Mouse (Mus musculus) intestine, postnatal 0 days (tissue): ENCODE data around the gene Hnrnpa3. TPM values are rescaled to one million over a fixed set of nuclear protein-coding genes. Genes with fewer than 3 reads are reported as not detected.

ENCODE experiments used
- ATAC-seq: fragments of 200-750 bp; cut with Nextera tagmentation; 2 replicates; pipeline ENCODE4 v1.8.0; 2017; ENCODE audit warnings: mild to moderate bottlenecking, moderate TSS enrichment, moderate library complexity
- H3K27ac ChIP-seq: fragments of 300-500 bp; sonication (generic); 2 replicates; pipeline ENCODE4 v1.5.1; 2014; ENCODE audit warnings: mild to moderate bottlenecking, low read depth, low read length, moderate library complexity
- H3K27me3 ChIP-seq: fragments of 300-500 bp; sonication (generic); replicated peaks from 2 replicates; pipeline ENCODE4 v1.6.1; 2014; ENCODE audit warnings: low read length, mixed read lengths; ENCODE audit not compliant: control insufficient read depth, insufficient read depth
- H3K36me3 ChIP-seq: fragments of 300-500 bp; sonication (generic); 2 replicates; pipeline ENCODE4 v1.6.1; 2014; ENCODE audit warnings: mild to moderate bottlenecking, moderate library complexity; ENCODE audit not compliant: control insufficient read depth, insufficient read depth
- H3K4me1 ChIP-seq: fragments of 300-500 bp; sonication (generic); replicated peaks from 2 replicates; pipeline ENCODE4 v1.6.1; 2014; ENCODE audit warnings: antibody characterized with exemption, low read length, mixed read lengths; ENCODE audit not compliant: control insufficient read depth, insufficient read depth
- H3K4me2 ChIP-seq: fragments of 300-500 bp; sonication (generic); replicated peaks from 2 replicates; pipeline ENCODE4 v1.6.1; 2014; ENCODE audit warnings: low read depth, mild to moderate bottlenecking, moderate library complexity
- H3K4me3 ChIP-seq: fragments of 300-500 bp; sonication (generic); 2 replicates; pipeline ENCODE4 v1.5.1; 2014; ENCODE audit warnings: low read depth, low read length
- H3K9ac ChIP-seq: fragments of 300-500 bp; sonication (generic); 2 replicates; pipeline ENCODE4 v1.6.1; 2014; ENCODE audit warnings: mild to moderate bottlenecking, low read depth, low read length
- H3K9me3 ChIP-seq: fragments of 300-500 bp; sonication (generic); 2 replicates; pipeline ENCODE4 v1.6.1; 2016; ENCODE audit warnings: mixed run types; ENCODE audit not compliant: control insufficient read depth
- CTCF ChIP-seq: sonication (generic); IDR thresholded peaks from 2 replicates; pipeline ENCODE4 v1.5.1; 2016; ENCODE audit warnings: low read depth, mild to moderate bottlenecking, control low read depth, antibody characterized with exemption, moderate library complexity
- WGBS: fragments of 180-500 bp; shearing (Covaris S2); extraction: QIAGEN DNeasy Blood & Tissue Kit; methylation state at CpG from one replicate; pipeline ENCODE4 v1.1.7; 2014; 5-methylcytosine and 5-hydroxymethylcytosine counted together
- polyA plus RNA-seq: library from polyadenylated mRNA; unstranded; fragments of >200 nt; fragmentation: Nextera tagmentation; extraction: Ambion mirVana; gene quantifications from 2 replicates; pipeline ENCODE4 v1.2.1, GENCODE M21; 2015

Hnrnpa3 gene
- polyA plus RNA-seq, 1 experiment from 2014 or later = 149 TPM

GRCm38 (mm10) chr2:75681439-75681838 is 22.4 kb downstream of the Hnrnpa3 start:
- H3K4me1 ChIP-seq = peaks cover 3% of the 10 kb centered on the region; the same call in 1 of the 2 replicates
- WGBS = 50% methylated on average over 7 of the region's 7 CpGs
- H3K9ac ChIP-seq = no peak overlapping the region
- H3K4me3 ChIP-seq = no peak overlapping the region
- H3K27ac ChIP-seq = 0 out of 2 replicates have a peak overlapping the region, but pooled peaks have one; percentile 21
- H3K9me3 ChIP-seq = no peaks in the 10 kb centered on the region
- ATAC-seq = no peak
- H3K4me2 ChIP-seq = no peak overlapping the region
- H3K36me3 ChIP-seq = peaks cover 31% of the 10 kb centered on the region
- H3K27me3 ChIP-seq = no peaks in the 10 kb centered on the region
- TF ChIP-seq CTCF = no peak

- no peak overlapping the region for H3K4me2 ChIP-seq
- no peak for ATAC-seq
- 51% methylated on average over 15 of the region's 15 CpGs for WGBS
- peaks cover 3% of the 10 kb centered on the region; the same call in 1 of the 2 replicates for H3K4me1 ChIP-seq
- H3K27me3 ChIP-seq = no peaks in the 10 kb centered on the region
- no peak for TF ChIP-seq CTCF
- peaks cover 21% of the 10 kb centered on the region for H3K36me3 ChIP-seq
- no peak overlapping the region for H3K4me3 ChIP-seq
- H3K9ac ChIP-seq = no peak overlapping the region
- no peaks in the 10 kb centered on the region for H3K9me3 ChIP-seq
- peak overlapping the region; percentile 61 for H3K27ac ChIP-seq
Observed at GRCm38 (mm10) chr2:75682978-75683709, 24.1 kb downstream of the Hnrnpa3 start.

- Histone ChIP-seq H3K4me1 (peaks cover 7% of the 10 kb centered on the region; the same call in 1 of the 2 replicates), H3K27me3 (no peaks in the 10 kb centered on the region), H3K4me2 (no peak overlapping the region; the same call in 1 of the 2 replicates), H3K9ac (no peak overlapping the region), H3K9me3 (no peaks in the 10 kb centered on the region), H3K4me3 (no peak overlapping the region), H3K36me3 (peaks cover 14% of the 10 kb centered on the region; the same call in 1 of the 2 replicates), H3K27ac (no peak overlapping the region)
- ATAC-seq = no peak
- WGBS = 75% methylated on average over 3 of the region's 3 CpGs
- TF ChIP-seq CTCF = no peak
Observed at GRCm38 (mm10) chr2:75684526-75684925, 25.5 kb downstream of the Hnrnpa3 start.

- Histone ChIP-seq H3K9ac (no peak overlapping the region), H3K4me1 (peaks cover 7% of the 10 kb centered on the region; the same call in 1 of the 2 replicates), H3K9me3 (no peaks in the 10 kb centered on the region), H3K4me2 (no peak overlapping the region), H3K27me3 (no peaks in the 10 kb centered on the region), H3K4me3 (no peak overlapping the region), H3K27ac (peak overlapping the region; percentile 31; the same call in 1 of the 2 replicates), H3K36me3 (peaks cover 11% of the 10 kb centered on the region; the same call in 1 of the 2 replicates)
- peak; percentile 58 for ATAC-seq
- WGBS = 36% methylated on average over 6 of the region's 6 CpGs
- no peak for TF ChIP-seq CTCF
Observed at GRCm38 (mm10) chr2:75685458-75685861, 26.4 kb downstream of the Hnrnpa3 start.

- Histone ChIP-seq H3K9ac (no peak overlapping the region), H3K4me1 (peaks cover 9% of the 10 kb centered on the region), H3K36me3 (peaks cover 14% of the 10 kb centered on the region; the same call in 1 of the 2 replicates), H3K4me2 (no peak overlapping the region), H3K4me3 (no peak overlapping the region), H3K27ac (peak overlapping the region; percentile 50), H3K9me3 (no peaks in the 10 kb centered on the region), H3K27me3 (no peaks in the 10 kb centered on the region)
- ATAC-seq = no peak
- 65% methylated on average over 10 of the region's 10 CpGs for WGBS
- no peak for TF ChIP-seq CTCF
Observed at GRCm38 (mm10) chr2:75687040-75687749, 28.1 kb downstream of the Hnrnpa3 start.

GRCm38 (mm10) chr2:75688901-75689300 is 29.8 kb downstream of the Hnrnpa3 start:
- no peak for ATAC-seq
- WGBS = 63% methylated on average over 1 of the region's 1 CpGs

More at GRCm38 (mm10) chr2:75688901-75689300, 29.8 kb downstream of the Hnrnpa3 start:
- H3K9me3 ChIP-seq = no peaks in the 10 kb centered on the region
- no peak overlapping the region for H3K27ac ChIP-seq
- H3K36me3 ChIP-seq = peaks cover 14% of the 10 kb centered on the region; the same call in 1 of the 2 replicates
- H3K4me1 ChIP-seq = peaks cover 7% of the 10 kb centered on the region
- H3K9ac ChIP-seq = no peak overlapping the region
- no peak overlapping the region for H3K4me3 ChIP-seq
- TF ChIP-seq CTCF = no peak
- H3K27me3 ChIP-seq = no peaks in the 10 kb centered on the region
- H3K4me2 ChIP-seq = no peak overlapping the region
